Mouse (Mus musculus) layer of hippocampus, adult 9-11 months (tissue): ENCODE results near the gene Zswim4.

Experiments used
- DNase-seq: peaks from one replicate; pipeline ENCODE4 v3.0.0; 2022

Zswim4 gene

GRCm38 (mm10) chr8:84223322-84224029, 13.4 kb downstream of the Zswim4 start:
- DNase-seq = peak; percentile 54

GRCm38 (mm10) chr8:84222566-84223165, 14.2 kb downstream of the Zswim4 start:
- DNase-seq = peak; percentile 81

DNA sequence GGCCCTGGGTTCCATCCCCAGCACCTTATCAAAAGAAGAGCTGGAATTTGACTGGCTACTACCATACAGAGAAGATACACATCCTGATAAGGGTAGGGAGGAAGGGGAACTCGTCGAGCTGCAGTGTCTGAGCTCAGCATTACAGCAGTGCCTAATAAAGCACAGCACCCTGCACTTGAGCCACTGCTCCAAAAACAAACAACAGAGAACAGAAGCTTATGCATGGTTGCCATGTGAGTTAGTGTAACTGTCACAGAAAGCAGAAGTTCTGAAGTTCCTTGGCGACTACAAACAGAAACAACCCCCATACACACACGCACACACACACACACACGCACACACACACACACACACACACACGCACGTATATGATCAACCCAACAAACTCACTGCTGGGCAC, 16.8 kb downstream of the Zswim4 start:
- peak; percentile 66 for DNase-seq

- no peak for DNase-seq
These were observed 18.7 kb downstream of the Zswim4 start for GRCm38 (mm10) chr8:84218143-84218542.

- no peak for DNase-seq
These were observed 19.6 kb downstream of the Zswim4 start for GRCm38 (mm10) chr8:84217206-84217605.

DNA sequence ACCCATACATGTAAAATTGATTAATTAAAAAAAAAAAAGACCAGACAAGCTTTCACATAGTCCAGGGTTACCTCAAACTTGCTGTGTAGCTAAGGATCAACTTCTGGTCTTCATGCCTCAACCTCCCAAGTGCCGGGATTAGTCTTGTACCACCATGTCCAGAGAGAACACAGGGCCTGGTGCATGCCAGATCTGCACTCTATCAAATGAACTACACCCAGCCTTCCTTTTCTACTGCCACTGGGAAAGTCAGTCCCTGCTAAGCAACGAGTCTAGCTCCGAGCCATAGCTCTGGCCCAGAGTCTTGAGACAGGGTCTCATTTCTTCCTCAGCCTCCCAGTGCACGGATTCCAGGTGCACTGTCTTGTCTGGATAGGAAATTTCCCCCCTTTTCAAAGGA, 23.6 kb downstream of the Zswim4 start:
- no peak for DNase-seq

DNA sequence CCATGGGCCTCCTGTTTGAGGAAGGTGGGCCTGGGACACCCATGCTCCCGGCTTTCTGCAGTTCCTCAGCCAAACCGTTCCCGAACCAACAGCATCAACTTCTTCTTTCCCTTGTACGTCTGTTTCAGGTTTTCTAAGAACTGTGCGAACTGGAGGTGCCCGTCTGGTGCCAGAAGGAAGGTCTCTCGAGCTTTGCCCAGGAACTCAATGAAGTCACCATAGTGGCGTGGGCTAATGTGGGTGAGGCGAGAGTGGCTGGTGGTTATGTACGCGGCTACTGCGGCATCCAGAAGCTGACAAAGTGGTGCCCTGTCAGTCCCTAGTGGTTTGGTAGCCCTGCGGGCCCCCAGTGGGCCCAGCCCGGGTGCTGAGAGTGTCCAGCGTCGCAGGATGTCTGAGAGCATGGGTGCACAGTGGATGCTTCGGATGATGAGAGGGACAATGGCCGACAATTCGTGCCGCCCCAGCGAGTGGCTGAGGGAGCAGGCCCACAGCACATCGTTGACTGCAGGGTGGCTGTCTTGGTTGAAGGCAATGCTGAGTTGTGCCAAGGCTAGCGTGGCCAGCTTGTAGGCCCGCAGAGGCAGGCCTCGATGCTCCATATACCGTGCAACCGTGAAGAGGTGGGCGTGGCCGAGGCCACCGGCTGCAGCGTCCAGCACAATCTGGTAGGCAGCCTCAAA, 24.8 kb downstream of the Zswim4 start:
- DNase-seq = no peak

DNA sequence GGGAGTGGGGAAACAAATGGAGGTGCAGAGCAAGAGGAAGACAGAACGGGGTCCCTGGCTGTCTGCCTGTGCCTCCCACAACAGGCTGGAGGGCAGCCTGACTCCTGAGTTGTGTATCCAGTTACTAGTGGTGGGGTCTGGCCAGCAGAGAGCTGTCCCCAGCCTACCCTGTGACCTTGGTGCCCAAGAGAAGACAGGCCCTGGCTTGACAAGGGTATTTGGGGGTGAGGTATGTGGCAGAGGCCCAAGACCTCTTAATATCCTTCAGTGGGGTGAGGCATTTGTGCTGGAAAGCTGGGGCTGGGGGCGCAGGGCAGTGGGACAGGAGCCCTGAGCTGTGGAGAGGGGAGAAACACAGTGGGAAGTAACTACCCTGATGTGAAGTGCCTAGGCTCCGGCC, 25.7 kb downstream of the Zswim4 start:
- no peak for DNase-seq

DNA sequence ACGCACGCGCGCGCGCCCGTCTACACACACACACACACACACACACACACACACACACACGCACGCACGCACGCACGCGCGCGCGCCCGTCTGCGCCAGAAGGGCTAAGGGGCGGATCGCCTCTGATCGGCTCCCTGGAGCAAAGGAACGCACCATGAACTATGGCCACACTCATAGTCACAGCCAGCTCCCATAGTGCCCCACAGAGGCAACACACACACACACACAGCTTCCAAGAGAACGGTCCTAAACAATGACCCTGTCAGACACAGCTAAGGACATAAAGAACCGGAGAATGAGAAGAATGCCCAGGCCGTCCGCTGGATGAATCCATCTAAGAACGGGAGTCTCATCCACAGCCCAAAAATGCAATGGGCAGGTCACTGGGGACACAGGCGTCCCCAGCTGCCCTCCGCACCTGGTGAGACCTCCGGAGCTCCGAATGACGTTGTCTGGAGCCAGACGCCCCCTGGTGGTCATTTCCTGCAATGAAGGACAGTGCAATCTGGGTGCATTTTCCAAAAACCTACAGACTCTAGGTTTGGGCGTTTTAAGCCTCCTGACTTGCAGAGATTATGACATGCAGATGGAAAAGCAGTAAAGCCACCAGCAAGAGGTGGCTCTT, 26.6 kb downstream of the Zswim4 start:
- DNase-seq = peak; percentile 70

GRCm38 (mm10) chr8:84208381-84209380, 28.2 kb downstream of the Zswim4 start:
- DNase-seq = no peak

- no peak for DNase-seq
These were observed 29.0 kb downstream of the Zswim4 start for GRCm38 (mm10) chr8:84207811-84208210.

- DNase-seq = no peak
These were observed 30.2 kb downstream of the Zswim4 start for GRCm38 (mm10) chr8:84206666-84207065.

GRCm38 (mm10) chr8:84205073-84205472, 31.8 kb downstream of the Zswim4 start:
- DNase-seq = no peak

GRCm38 (mm10) chr8:84203975-84204772, 32.7 kb downstream of the Zswim4 start:
- DNase-seq = peak; percentile 72

DNA sequence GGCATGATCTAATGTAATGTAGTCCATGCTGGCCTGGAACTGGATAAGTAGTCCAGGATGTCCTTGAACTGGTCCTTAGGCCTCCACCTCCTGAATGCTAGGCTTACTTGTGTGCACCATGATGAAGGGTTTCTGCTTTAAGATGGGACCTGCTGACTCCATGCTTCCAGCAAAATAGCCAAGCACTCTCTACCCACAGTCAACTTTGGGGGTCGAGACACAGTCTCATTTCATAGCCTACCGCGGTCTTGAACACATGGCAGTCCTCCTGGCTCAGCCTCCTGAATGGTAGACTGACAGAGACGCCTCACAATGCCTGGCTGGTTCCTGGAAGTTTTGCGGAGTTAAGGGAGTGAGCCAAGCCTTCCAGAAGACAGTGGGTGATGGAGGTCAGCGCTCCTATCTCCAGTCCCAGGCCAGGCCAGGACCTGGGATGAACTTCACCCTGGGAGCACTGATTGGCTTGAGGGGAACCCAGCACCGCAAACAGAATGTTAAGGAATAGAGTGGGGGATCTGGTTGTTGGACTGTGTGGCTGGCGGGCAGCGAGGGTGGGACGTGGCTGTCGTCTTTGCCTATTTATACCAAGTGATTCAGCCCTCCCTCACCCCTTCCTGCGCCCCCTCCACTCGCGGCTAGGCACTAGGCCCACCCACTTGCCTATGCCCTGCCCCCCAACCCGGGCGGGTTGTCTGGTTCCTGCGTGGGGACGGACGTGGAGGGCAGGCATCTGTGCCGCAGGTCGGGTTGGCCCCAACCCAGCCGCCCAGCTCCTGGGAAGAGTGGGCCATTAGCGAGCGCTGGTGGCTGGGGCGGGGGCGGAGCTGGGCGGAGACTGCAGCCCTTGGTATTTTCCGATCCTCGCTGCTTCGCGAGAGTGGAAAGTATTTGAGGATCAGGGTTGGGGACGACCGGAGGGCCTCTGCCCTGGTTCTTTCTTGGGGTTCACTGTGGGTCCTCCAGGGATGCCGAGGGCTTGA, 33.6 kb downstream of the Zswim4 start:
- peak; percentile 77 for DNase-seq

DNA sequence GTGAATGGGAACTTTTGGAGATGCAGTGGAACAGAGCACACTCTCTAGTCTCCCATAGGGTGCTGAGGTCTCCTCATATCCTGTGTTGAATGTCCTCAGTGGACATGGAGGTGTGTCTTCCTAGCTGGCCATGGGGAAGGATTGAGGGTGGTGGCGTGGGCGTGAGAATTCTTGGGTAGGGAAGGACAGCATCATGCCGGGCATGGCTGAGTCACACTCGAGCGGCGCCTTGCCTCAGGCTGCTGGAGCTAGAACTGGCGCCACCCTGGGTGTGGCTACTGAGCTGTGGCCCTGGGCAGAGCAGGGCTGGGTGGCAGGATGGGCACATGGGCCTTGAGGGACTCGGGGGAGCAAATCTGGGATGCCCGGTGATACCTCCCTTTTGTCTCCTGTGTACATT, 34.4 kb downstream of the Zswim4 start:
- no peak for DNase-seq

GRCm38 (mm10) chr8:84201545-84202245, 35.2 kb downstream of the Zswim4 start:
- DNase-seq = peak; percentile 72

- peak; percentile 64 for DNase-seq
These were observed 36.0 kb downstream of the Zswim4 start for GRCm38 (mm10) chr8:84200652-84201544.
